Mouse (Mus musculus): ENCODE results near the gene Rora.

DNA sequence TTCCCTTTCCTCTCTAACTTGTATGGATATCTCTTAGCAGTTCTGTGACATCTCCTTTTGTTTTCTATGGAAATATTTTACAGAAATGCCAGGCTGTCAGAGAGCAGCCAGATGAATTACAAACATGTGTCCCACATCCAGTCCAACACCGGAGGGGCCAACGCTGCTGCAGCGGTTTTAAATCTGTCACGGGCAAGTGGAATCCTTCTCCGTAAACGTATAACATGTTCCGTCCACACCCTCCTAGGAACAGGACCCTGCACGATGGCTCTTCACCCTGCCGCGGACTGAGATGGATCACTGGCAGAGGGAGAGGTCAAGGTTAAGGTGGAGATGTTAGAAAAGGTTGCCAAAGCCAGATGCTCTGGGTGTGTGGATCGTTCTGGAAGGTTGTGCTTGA lies 237.8 kb downstream of the Rora start:
- TF ChIP-seq CTCF (IDR thresholded peaks at IDR 0.05; ENCODE audit: borderline replicate concordance, extremely low read depth, insufficient read depth, insufficient read length), result no peak
- no peak for TF ChIP-seq POLR2A (IDR thresholded peaks at IDR 0.05; ENCODE audit: borderline replicate concordance, extremely low read depth, insufficient read depth, insufficient read length, poor library complexity, severe bottlenecking)

Measured in brain, embryonic 14.5 days (tissue).